Mouse (Mus musculus) embryo, embryonic 9.5 days (tissue): ENCODE results near the gene Slc7a11.

Experiments
- DNase-seq: peaks from one replicate; pipeline ENCODE4 v3.0.0-alpha.2; 2017; ENCODE audit errors: extremely low spot score

The Slc7a11 gene

GRCm38 (mm10) chr3:49867951-49868584, 575.3 kb downstream of the Slc7a11 start:
- peak; percentile 66 for DNase-seq

GRCm38 (mm10) chr3:49867147-49867950, 576.1 kb downstream of the Slc7a11 start:
- DNase-seq, result no peak

- peak; percentile 79 for DNase-seq
Measured at GRCm38 (mm10) chr3:49866061-49866515, 577.3 kb downstream of the Slc7a11 start.

GRCm38 (mm10) chr3:49856797-49857196, 586.6 kb downstream of the Slc7a11 start:
- DNase-seq, result no peak

- DNase-seq, result no peak
Measured at GRCm38 (mm10) chr3:49854277-49854676, 589.1 kb downstream of the Slc7a11 start.

- DNase-seq, result no peak
Measured at GRCm38 (mm10) chr3:49842971-49843370, 600.4 kb downstream of the Slc7a11 start.
